Mouse (Mus musculus) lung, embryonic 14.5 days (tissue): ENCODE data around the gene Fam92a. TPM values are rescaled to one million over a fixed set of nuclear protein-coding genes. Genes with fewer than 3 reads are reported as not detected.
A peak's percentile ranks its signal among the peaks of the same experiment; 100 is the strongest.
"Not testable (repeated sequence)": the region's sequence is repeated elsewhere in the genome, so short reads cannot be mapped to it uniquely, and the experiment has no call there.

Source experiments
- ATAC-seq: fragments of 200-750 bp; cut with Nextera tagmentation; 2 replicates; pipeline ENCODE4 v1.8.0; 2017; ENCODE audit warnings: mild to moderate bottlenecking, moderate TSS enrichment, moderate library complexity; ENCODE audit not compliant: insufficient read depth
- DNase-seq: peaks from one replicate; pipeline ENCODE4 v3.0.0-alpha.2; 2015
- H3K27ac ChIP-seq: fragments of 300-500 bp; sonication (generic); 2 replicates; pipeline ENCODE4 v1.5.1; 2014; ENCODE audit warnings: low read depth, mild to moderate bottlenecking, moderate library complexity
- H3K27me3 ChIP-seq: fragments of 300-500 bp; sonication (generic); 2 replicates; pipeline ENCODE4 v1.6.1; 2014; ENCODE audit warnings: low read length, control low read depth; ENCODE audit not compliant: insufficient read depth
- H3K36me3 ChIP-seq: fragments of 300-500 bp; sonication (generic); 2 replicates; pipeline ENCODE4 v1.6.1; 2014; ENCODE audit warnings: control low read depth; ENCODE audit not compliant: insufficient read depth
- H3K4me1 ChIP-seq: fragments of 300-500 bp; sonication (generic); 2 replicates; pipeline ENCODE4 v1.6.1; 2014; ENCODE audit warnings: antibody characterized with exemption, control low read depth; ENCODE audit not compliant: insufficient read depth
- H3K4me2 ChIP-seq: fragments of 300-500 bp; sonication (generic); 2 replicates; pipeline ENCODE4 v1.6.1; 2014; ENCODE audit warnings: mild to moderate bottlenecking
- H3K4me3 ChIP-seq: fragments of 300-500 bp; sonication (generic); 2 replicates; pipeline ENCODE4 v1.5.1; 2014; ENCODE audit warnings: low read depth, low read length
- H3K9ac ChIP-seq: fragments of 300-500 bp; sonication (generic); 2 replicates; pipeline ENCODE4 v1.6.1; 2014
- H3K9me3 ChIP-seq: fragments of 300-500 bp; sonication (generic); 2 replicates; pipeline ENCODE4 v1.6.1; 2016; ENCODE audit warnings: low read depth, low read length, control low read depth
- CTCF ChIP-seq: IDR thresholded peaks from 2 replicates; pipeline ENCODE4 v1.5.1; 2016; ENCODE audit warnings: antibody characterized with exemption, low read depth
- WGBS: fragments of 180-500 bp; shearing (Covaris S2); extraction: QIAGEN DNeasy Blood & Tissue Kit; methylation state at CpG from one replicate; pipeline ENCODE4 v1.1.7; 2014; 5-methylcytosine and 5-hydroxymethylcytosine counted together
- polyA plus RNA-seq: library from polyadenylated mRNA; unstranded; fragments of >200 nt; fragmentation: Nextera tagmentation; extraction: Ambion mirVana; gene quantifications from 2 replicates; pipeline ENCODE4 v1.2.1, GENCODE M21; 2014

Gene Fam92a
- 97.3 and 102 TPM in 2 replicates for polyA plus RNA-seq

GRCm38 (mm10) chr4:12171318-12172091, at the start of gene Fam92a:
Fam92a (minus strand) TSS chr4:12172015.
- ATAC-seq = peak; percentile 92
- Histone ChIP-seq H3K9me3 (no peaks in the 10 kb centered on the region), H3K4me3 (peak within 1 kb of the TSS; percentile 84), H3K27ac (peak within 1 kb of the TSS; percentile 89), H3K27me3 (no peaks in the 10 kb centered on the region), H3K4me1 (peaks cover 5% of the 10 kb centered on the region; the same call in 1 of the 2 replicates), H3K4me2 (peak within 1 kb of the TSS; percentile 74), H3K9ac (peak within 1 kb of the TSS; percentile 97), H3K36me3 (peaks cover 21% of the 10 kb centered on the region)
- no peak for TF ChIP-seq CTCF
- under 1% methylated on average over 74 of the region's 74 CpGs for WGBS
- DNase-seq = peak; percentile 82

GRCm38 (mm10) chr4:12178992-12179391, 7.2 kb upstream of the Fam92a start:
- no peak overlapping the region for H3K4me2 ChIP-seq
- WGBS = 78% methylated on average over 10 of the region's 10 CpGs
- H3K27ac ChIP-seq = no peak overlapping the region
- no peak for DNase-seq
- H3K4me1 ChIP-seq = no peaks in the 10 kb centered on the region
- H3K27me3 ChIP-seq = no peaks in the 10 kb centered on the region
- H3K9me3 ChIP-seq = no peaks in the 10 kb centered on the region
- no peaks in the 10 kb centered on the region for H3K36me3 ChIP-seq
- no peak for TF ChIP-seq CTCF
- H3K4me3 ChIP-seq = no peak overlapping the region
- no peak overlapping the region for H3K9ac ChIP-seq
- no peak for ATAC-seq

GRCm38 (mm10) chr4:12170986-12171317, 863 bp downstream of the Fam92a start:
- DNase-seq (no peak), ATAC-seq (no peak)
- 10% methylated on average over 9 of the region's 9 CpGs for WGBS
- Histone ChIP-seq H3K9ac (peak overlapping the region; percentile 97), H3K4me2 (peak overlapping the region; percentile 74), H3K27me3 (no peaks in the 10 kb centered on the region), H3K36me3 (peaks cover 26% of the 10 kb centered on the region), H3K4me3 (peak overlapping the region; percentile 84), H3K27ac (peak overlapping the region; percentile 89; the same call in 1 of the 2 replicates), H3K9me3 (no peaks in the 10 kb centered on the region), H3K4me1 (peaks cover 5% of the 10 kb centered on the region; the same call in 1 of the 2 replicates)
- no peak for TF ChIP-seq CTCF

- Histone ChIP-seq H3K4me3 (no peak overlapping the region), H3K9ac (no peak overlapping the region), H3K27me3 (no peaks in the 10 kb centered on the region), H3K36me3 (peaks cover 26% of the 10 kb centered on the region; the same call in 1 of the 2 replicates), H3K4me1 (no peaks in the 10 kb centered on the region), H3K4me2 (no peak overlapping the region), H3K9me3 (no peaks in the 10 kb centered on the region), H3K27ac (no peak overlapping the region)
- ATAC-seq (no peak), DNase-seq (no peak)
- no peak for TF ChIP-seq CTCF
These were observed 24.2 kb downstream of the Fam92a start for GRCm38 (mm10) chr4:12147660-12148059.

GRCm38 (mm10) chr4:12141516-12141915, 30.3 kb downstream of the Fam92a start:
- 85% methylated on average over 7 of the region's 7 CpGs for WGBS
- not testable (repeated sequence) for ATAC-seq, H3K9ac ChIP-seq, H3K4me1 ChIP-seq, H3K27me3 ChIP-seq, H3K27ac ChIP-seq, H3K4me2 ChIP-seq, H3K4me3 ChIP-seq, DNase-seq, H3K9me3 ChIP-seq, H3K36me3 ChIP-seq

GRCm38 (mm10) chr4:12140592-12141062, 31.2 kb downstream of the Fam92a start:
- H3K27ac ChIP-seq, H3K27me3 ChIP-seq, H3K4me1 ChIP-seq, H3K36me3 ChIP-seq, H3K9me3 ChIP-seq, H3K9ac ChIP-seq: not testable (repeated sequence)
- ATAC-seq = peak; percentile 91
- H3K4me2 ChIP-seq = peak overlapping the region; percentile 50
- DNase-seq = peak; percentile 29
- H3K4me3 ChIP-seq = peak overlapping the region; percentile 39
- 10% methylated on average over 26 of the region's 40 CpGs for WGBS

- H3K4me2 ChIP-seq = peak within 1 kb of the TSS; percentile 50
- 3% methylated on average over 18 of the region's 32 CpGs for WGBS
- H3K4me3 ChIP-seq = peak within 1 kb of the TSS; percentile 39
- H3K27ac ChIP-seq = peak within 1 kb of the TSS; percentile 58; the same call in 1 of the 2 replicates
- not testable (repeated sequence) for H3K36me3 ChIP-seq, H3K4me1 ChIP-seq, H3K9me3 ChIP-seq, H3K27me3 ChIP-seq
- peak; percentile 89 for DNase-seq
- peak; percentile 99 for ATAC-seq
- peak within 1 kb of the TSS; percentile 34; the same call in 1 of the 2 replicates for H3K9ac ChIP-seq
These were observed 31.7 kb downstream of the Fam92a start, which contains the start of gene Rbm12b1 for GRCm38 (mm10) chr4:12140141-12140567. Rbm12b1 (plus strand) TSS chr4:12140264.

Other genes with a start within 250 kb of the Fam92a start
- 0.41 and 0.49 TPM in 2 replicates for gene Gm10604, start 190.8 kb downstream of the Fam92a start, polyA plus RNA-seq
- 12.3 and 13.1 TPM in 2 replicates for gene Rbm12b2, start 82.6 kb downstream of the Fam92a start, polyA plus RNA-seq
- gene Rbm12b1, start 31.8 kb downstream of the Fam92a start, polyA plus RNA-seq = 5.2 and 7.0 TPM in 2 replicates